Mouse (Mus musculus): ENCODE results near the gene Kiz. TPM values are rescaled to one million over a fixed set of nuclear protein-coding genes. Genes with fewer than 3 reads are reported as not detected.

Kiz gene
- polyA plus RNA-seq (2014; fragmentation: Nextera tagmentation; extraction: Ambion mirVana) = 28.2 and 29.7 TPM in 2 replicates

DNA sequence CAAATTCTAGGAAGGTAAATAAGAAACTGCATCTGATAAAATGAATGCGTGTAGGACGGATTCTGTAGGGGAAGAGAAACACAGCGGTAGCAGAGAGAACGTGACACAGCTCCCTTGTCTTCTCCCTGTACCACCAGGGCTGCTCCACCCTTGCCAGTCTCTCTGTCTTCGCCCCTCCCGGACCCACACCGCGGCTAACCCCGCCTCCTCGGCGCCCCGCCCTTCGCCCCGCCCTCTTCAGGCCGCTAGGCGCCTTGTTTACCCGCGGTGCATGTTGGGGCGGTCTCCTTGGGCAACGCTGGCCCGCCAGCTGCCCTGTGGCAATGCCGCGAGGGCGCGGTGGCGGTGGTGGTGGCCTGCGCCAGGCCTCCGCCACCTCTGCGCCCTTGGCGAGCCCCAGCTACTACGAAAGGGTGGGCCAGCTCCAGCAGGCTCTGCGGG is at the start of gene Kiz:
Kiz (plus strand) TSS at position 266 of the 441 bp plus-strand sequence.
- peak; percentile 99 for ATAC-seq (replicated peaks; ENCODE audit: low FRiP score)
- DNase-seq (ENCODE audit: low spot score) = peak; percentile 98
- Histone ChIP-seq H3K4me3 (ENCODE audit: low read depth, low read length) (peak within 1 kb of the TSS; percentile 74), H3K27ac (ENCODE audit: low read depth, low read length) (no peak within 1 kb of the TSS; the same call in 1 of the 2 replicates), H3K9ac (ENCODE audit: low read length) (peak within 1 kb of the TSS; percentile 77), H3K27me3 (ENCODE audit: control insufficient read depth, insufficient read depth, low read length) (no peaks in the 10 kb centered on the region), H3K9me3 (ENCODE audit: control insufficient read depth, low read length) (no peaks in the 10 kb centered on the region), H3K36me3 (ENCODE audit: control insufficient read depth, insufficient read depth, low read length) (no peaks in the 10 kb centered on the region), H3K4me1 (replicated peaks; ENCODE audit: control insufficient read depth, insufficient read depth, low read length) (no peaks in the 10 kb centered on the region), H3K4me2 (ENCODE audit: low read depth, low read length, severe bottlenecking) (peak within 1 kb of the TSS; percentile 88)
- WGBS = 1% methylated on average over 32 of the region's 32 CpGs

DNA sequence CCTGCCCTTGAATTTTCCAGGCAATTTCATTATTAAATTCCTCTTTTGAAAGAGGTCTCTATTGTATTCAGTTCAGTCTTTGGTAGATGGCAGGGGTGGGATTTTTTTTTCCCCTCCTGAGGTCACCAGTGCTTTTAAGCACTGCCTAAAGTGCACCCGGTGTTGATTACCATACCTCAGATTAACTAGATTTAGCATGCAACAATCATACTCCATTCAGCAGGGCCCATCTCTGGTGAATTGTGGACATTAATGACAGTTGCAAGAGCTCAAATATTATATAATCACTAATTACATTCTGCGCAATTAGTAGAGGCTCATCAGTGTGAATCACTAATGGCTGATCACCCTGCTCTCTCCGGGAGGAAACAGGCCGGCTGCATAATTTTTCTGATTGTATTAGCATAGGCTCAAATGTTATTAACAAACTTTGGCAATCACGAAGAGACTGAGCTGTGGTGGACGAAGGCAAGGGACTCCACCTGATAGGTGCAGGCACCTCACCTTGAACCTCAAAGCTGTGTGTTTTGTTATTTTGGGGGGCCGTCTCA is 45.9 kb upstream of the Kiz start:
- no peaks in the 10 kb centered on the region for H3K27me3 ChIP-seq (ENCODE audit: control insufficient read depth, insufficient read depth, low read length)
- ATAC-seq (replicated peaks; ENCODE audit: low FRiP score) (peak; percentile 50; the same call in 1 of the 2 replicates), DNase-seq (ENCODE audit: low spot score) (no peak)
- H3K4me2 ChIP-seq (ENCODE audit: low read depth, low read length, severe bottlenecking) = no peak overlapping the region
- H3K9me3 ChIP-seq (ENCODE audit: control insufficient read depth, low read length) = no peaks in the 10 kb centered on the region
- WGBS = 73% methylated on average over 7 of the region's 7 CpGs
- H3K4me3 ChIP-seq (ENCODE audit: low read depth, low read length) = no peak overlapping the region
- H3K27ac ChIP-seq (ENCODE audit: low read depth, low read length) = no peak overlapping the region
- H3K9ac ChIP-seq (ENCODE audit: low read length) = no peak overlapping the region
- H3K36me3 ChIP-seq (ENCODE audit: control insufficient read depth, insufficient read depth, low read length) = no peaks in the 10 kb centered on the region
- H3K4me1 ChIP-seq (replicated peaks; ENCODE audit: control insufficient read depth, insufficient read depth, low read length) = no peaks in the 10 kb centered on the region

DNA sequence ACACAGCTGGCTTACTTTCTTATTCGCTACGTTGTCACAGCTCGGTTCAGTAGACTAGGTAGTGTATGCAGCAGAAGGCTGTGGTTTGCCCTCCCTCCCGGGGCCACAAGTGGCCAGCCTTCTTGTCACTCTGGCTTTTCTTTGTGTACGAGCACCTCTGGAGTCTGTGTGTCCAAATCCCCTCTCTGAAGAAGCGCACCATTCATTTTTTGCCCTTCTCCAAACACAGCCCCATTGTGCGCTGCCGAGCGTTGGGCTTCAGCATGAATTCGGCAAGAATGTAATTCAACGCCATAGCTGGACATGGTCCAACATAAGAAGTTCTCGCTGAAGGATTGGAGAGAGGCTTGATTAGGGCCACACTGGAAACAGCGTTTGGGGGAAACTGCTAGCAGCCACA is 45.0 kb upstream of the Kiz start:
- H3K9ac ChIP-seq (ENCODE audit: low read length) = no peak overlapping the region
- ATAC-seq (replicated peaks; ENCODE audit: low FRiP score) = peak; percentile 67
- H3K27me3 ChIP-seq (ENCODE audit: control insufficient read depth, insufficient read depth, low read length) = no peaks in the 10 kb centered on the region
- H3K4me1 ChIP-seq (replicated peaks; ENCODE audit: control insufficient read depth, insufficient read depth, low read length) = no peaks in the 10 kb centered on the region
- WGBS = 46% methylated on average over 13 of the region's 13 CpGs
- no peak overlapping the region for H3K4me2 ChIP-seq (ENCODE audit: low read depth, low read length, severe bottlenecking)
- DNase-seq (ENCODE audit: low spot score) = no peak
- H3K9me3 ChIP-seq (ENCODE audit: control insufficient read depth, low read length) = no peaks in the 10 kb centered on the region
- H3K4me3 ChIP-seq (ENCODE audit: low read depth, low read length) = no peak overlapping the region
- H3K36me3 ChIP-seq (ENCODE audit: control insufficient read depth, insufficient read depth, low read length) = no peaks in the 10 kb centered on the region
- no peak overlapping the region for H3K27ac ChIP-seq (ENCODE audit: low read depth, low read length)

DNA sequence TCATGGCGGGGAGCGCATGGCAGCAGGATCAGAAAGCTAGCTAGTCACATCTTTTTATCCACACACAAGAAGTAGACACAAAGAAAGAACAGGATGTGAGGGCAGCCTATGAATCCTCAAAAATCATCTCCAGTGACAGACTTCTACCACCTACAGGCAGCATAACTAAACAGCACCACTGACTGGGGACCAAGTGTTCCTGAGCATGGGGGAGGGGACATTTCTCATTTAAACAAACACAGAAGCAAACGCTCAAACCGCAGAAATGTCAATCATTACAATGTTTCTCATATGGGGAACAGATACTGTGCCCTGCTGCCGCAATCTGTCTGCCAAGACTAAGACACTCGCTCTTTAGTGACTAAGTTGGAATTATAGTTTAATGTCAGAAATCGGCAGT is 40.7 kb upstream of the Kiz start:
- no peak overlapping the region for H3K4me2 ChIP-seq (ENCODE audit: low read depth, low read length, severe bottlenecking)
- 89% methylated on average over 7 of the region's 7 CpGs for WGBS
- no peaks in the 10 kb centered on the region for H3K4me1 ChIP-seq (replicated peaks; ENCODE audit: control insufficient read depth, insufficient read depth, low read length)
- no peaks in the 10 kb centered on the region for H3K36me3 ChIP-seq (ENCODE audit: control insufficient read depth, insufficient read depth, low read length)
- H3K27ac ChIP-seq (ENCODE audit: low read depth, low read length) = no peak overlapping the region
- H3K9ac ChIP-seq (ENCODE audit: low read length) = no peak overlapping the region
- H3K27me3 ChIP-seq (ENCODE audit: control insufficient read depth, insufficient read depth, low read length) = no peaks in the 10 kb centered on the region
- DNase-seq (ENCODE audit: low spot score) (no peak), ATAC-seq (replicated peaks; ENCODE audit: low FRiP score) (no peak)
- no peak overlapping the region for H3K4me3 ChIP-seq (ENCODE audit: low read depth, low read length)
- no peaks in the 10 kb centered on the region for H3K9me3 ChIP-seq (ENCODE audit: control insufficient read depth, low read length)

DNA sequence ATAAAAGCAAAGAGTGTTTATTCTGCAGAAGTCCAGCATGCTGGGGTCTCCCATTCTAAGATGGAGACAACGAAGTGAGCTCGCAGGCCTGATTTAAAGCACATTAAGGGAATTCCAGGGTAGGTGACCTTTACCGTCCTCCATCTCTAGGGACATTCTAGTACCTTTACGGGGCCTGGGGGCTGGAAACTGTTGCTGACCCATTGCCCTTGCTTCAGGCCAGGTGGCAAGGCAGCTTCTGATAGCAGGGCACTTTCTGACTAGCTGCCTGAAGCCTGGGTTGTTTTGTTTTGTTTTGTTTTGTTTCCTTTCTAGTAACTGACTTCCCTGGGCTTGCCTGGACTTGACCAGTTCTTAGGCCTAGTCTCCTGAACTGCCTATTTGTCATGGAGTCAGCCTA is 36.6 kb upstream of the Kiz start:
- H3K4me2 ChIP-seq (ENCODE audit: low read depth, low read length, severe bottlenecking) = no peak overlapping the region
- DNase-seq (ENCODE audit: low spot score) = no peak
- H3K27ac ChIP-seq (ENCODE audit: low read depth, low read length) = no peak overlapping the region
- no peak for ATAC-seq (replicated peaks; ENCODE audit: low FRiP score)
- H3K27me3 ChIP-seq (ENCODE audit: control insufficient read depth, insufficient read depth, low read length) = peaks cover 3% of the 10 kb centered on the region; the same call in 1 of the 2 replicates
- H3K9ac ChIP-seq (ENCODE audit: low read length) = no peak overlapping the region
- no peak overlapping the region for H3K4me3 ChIP-seq (ENCODE audit: low read depth, low read length)
- no peaks in the 10 kb centered on the region for H3K36me3 ChIP-seq (ENCODE audit: control insufficient read depth, insufficient read depth, low read length)
- WGBS = 78% methylated on average over 4 of the region's 4 CpGs
- H3K9me3 ChIP-seq (ENCODE audit: control insufficient read depth, low read length) = no peaks in the 10 kb centered on the region
- H3K4me1 ChIP-seq (replicated peaks; ENCODE audit: control insufficient read depth, insufficient read depth, low read length) = no peaks in the 10 kb centered on the region

DNA sequence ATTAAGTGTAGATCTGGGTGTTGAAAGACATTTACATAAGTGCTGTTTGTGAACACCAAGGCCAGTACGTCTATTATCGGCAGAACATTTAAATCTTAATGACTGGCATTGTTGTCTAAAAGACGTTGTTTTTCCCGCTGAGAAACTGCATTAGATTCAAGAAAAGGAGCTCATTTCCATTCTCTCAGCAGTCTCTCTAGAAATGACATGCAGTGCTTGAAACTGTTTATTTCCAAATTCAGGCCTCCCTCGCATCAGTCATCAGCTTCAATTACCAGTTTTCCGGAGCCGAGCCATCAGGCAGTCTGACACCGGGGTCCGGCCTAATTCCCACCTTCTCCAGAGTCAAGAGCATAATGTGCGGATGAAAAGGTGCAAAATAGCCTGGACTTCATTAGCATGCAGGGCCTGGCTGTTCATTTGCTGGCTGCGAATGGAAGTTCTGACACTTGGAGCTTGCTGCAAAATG is 32.1 kb upstream of the Kiz start:
- DNase-seq (ENCODE audit: low spot score) = no peak
- Histone ChIP-seq H3K4me1 (replicated peaks; ENCODE audit: control insufficient read depth, insufficient read depth, low read length) (no peaks in the 10 kb centered on the region), H3K9me3 (ENCODE audit: control insufficient read depth, low read length) (no peaks in the 10 kb centered on the region), H3K4me3 (ENCODE audit: low read depth, low read length) (no peak overlapping the region), H3K27me3 (ENCODE audit: control insufficient read depth, insufficient read depth, low read length) (peaks cover 23% of the 10 kb centered on the region), H3K4me2 (ENCODE audit: low read depth, low read length, severe bottlenecking) (no peak overlapping the region; the same call in 1 of the 2 replicates), H3K9ac (ENCODE audit: low read length) (no peak overlapping the region), H3K36me3 (ENCODE audit: control insufficient read depth, insufficient read depth, low read length) (no peaks in the 10 kb centered on the region), H3K27ac (ENCODE audit: low read depth, low read length) (no peak overlapping the region)
- WGBS = 24% methylated on average over 11 of the region's 11 CpGs
- peak; percentile 42; the same call in 1 of the 2 replicates for ATAC-seq (replicated peaks; ENCODE audit: low FRiP score)

DNA sequence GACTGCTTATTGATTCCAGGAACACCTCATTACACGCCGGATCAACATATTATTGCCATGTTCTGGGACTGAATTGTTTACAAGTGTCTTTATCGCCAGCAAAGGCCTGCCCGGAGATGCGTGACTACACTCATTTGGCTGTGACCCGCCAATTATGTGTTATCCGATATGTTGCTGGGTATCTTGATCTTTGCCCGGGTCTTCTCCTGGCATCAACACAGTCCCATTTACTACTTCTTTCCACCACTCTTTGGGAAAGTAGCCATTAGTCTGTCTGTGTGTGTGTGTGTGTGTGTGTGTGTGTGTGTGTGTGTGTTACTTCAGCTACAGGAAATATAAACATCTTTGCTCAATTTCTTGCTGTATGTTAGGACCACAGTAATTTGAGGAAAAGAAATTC is 31.6 kb upstream of the Kiz start:
- WGBS = 44% methylated on average over 8 of the region's 8 CpGs
- peaks cover 28% of the 10 kb centered on the region for H3K27me3 ChIP-seq (ENCODE audit: control insufficient read depth, insufficient read depth, low read length)
- no peak overlapping the region for H3K9ac ChIP-seq (ENCODE audit: low read length)
- H3K4me2 ChIP-seq (ENCODE audit: low read depth, low read length, severe bottlenecking) = peak overlapping the region; percentile 8; the same call in 1 of the 2 replicates
- H3K4me3 ChIP-seq (ENCODE audit: low read depth, low read length) = no peak overlapping the region
- DNase-seq (ENCODE audit: low spot score) (no peak), ATAC-seq (replicated peaks; ENCODE audit: low FRiP score) (peak; percentile 24; the same call in 1 of the 2 replicates)
- H3K4me1 ChIP-seq (replicated peaks; ENCODE audit: control insufficient read depth, insufficient read depth, low read length) = no peaks in the 10 kb centered on the region
- no peaks in the 10 kb centered on the region for H3K36me3 ChIP-seq (ENCODE audit: control insufficient read depth, insufficient read depth, low read length)
- no peaks in the 10 kb centered on the region for H3K9me3 ChIP-seq (ENCODE audit: control insufficient read depth, low read length)
- H3K27ac ChIP-seq (ENCODE audit: low read depth, low read length) = no peak overlapping the region

DNA sequence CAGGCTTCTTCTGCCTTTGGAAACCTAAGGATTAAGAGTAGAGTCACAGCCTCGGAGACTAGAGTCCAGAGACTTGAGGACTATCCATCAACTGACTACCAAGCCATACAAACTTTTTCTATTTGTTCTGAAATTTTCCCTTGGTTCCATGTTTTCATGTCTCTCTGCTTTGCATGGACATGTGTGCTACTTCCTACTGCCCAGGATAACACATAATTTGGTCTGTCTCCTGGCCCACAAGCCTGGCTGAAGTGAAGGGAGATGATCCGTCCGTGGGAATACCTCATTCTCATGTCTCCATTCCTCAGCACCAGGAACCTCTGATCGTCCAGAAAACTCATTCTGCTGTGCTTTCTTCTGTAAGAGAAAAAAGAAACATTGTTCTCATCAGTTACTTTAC is 27.7 kb upstream of the Kiz start:
- no peak overlapping the region for H3K9ac ChIP-seq (ENCODE audit: low read length)
- H3K27me3 ChIP-seq (ENCODE audit: control insufficient read depth, insufficient read depth, low read length) = peaks cover 55% of the 10 kb centered on the region
- peaks cover 1% of the 10 kb centered on the region; the same call in 1 of the 2 replicates for H3K4me1 ChIP-seq (replicated peaks; ENCODE audit: control insufficient read depth, insufficient read depth, low read length)
- DNase-seq (ENCODE audit: low spot score) (no peak), ATAC-seq (replicated peaks; ENCODE audit: low FRiP score) (no peak)
- no peaks in the 10 kb centered on the region for H3K9me3 ChIP-seq (ENCODE audit: control insufficient read depth, low read length)
- H3K4me2 ChIP-seq (ENCODE audit: low read depth, low read length, severe bottlenecking) = no peak overlapping the region
- no peak overlapping the region for H3K27ac ChIP-seq (ENCODE audit: low read depth, low read length)
- H3K4me3 ChIP-seq (ENCODE audit: low read depth, low read length) = no peak overlapping the region
- WGBS = 82% methylated on average over 4 of the region's 4 CpGs
- no peaks in the 10 kb centered on the region for H3K36me3 ChIP-seq (ENCODE audit: control insufficient read depth, insufficient read depth, low read length)

Measured in forebrain, embryonic 11.5 days (tissue).